Mouse (Mus musculus) thymus, postnatal 0 days (tissue): ENCODE data around the gene Vps8. TPM values are rescaled to one million over a fixed set of nuclear protein-coding genes. Genes with fewer than 3 reads are reported as not detected.

Source experiments
- DNase-seq: peaks from one replicate; pipeline ENCODE4 v3.0.0-alpha.2; 2015; ENCODE audit warnings: low spot score
- polyA plus RNA-seq: library from polyadenylated mRNA; unstranded; fragments of >200 nt; fragmentation: Nextera tagmentation; extraction: Ambion mirVana; gene quantifications from 2 replicates; pipeline ENCODE4 v1.2.1, GENCODE M21; 2015

Gene Vps8
- polyA plus RNA-seq, 1 experiment from 2014 or later, result 8.1 TPM

GRCm38 (mm10) chr16:21625784-21626634, 203.1 kb downstream of the Vps8 start:
- DNase-seq, result no peak

- no peak for DNase-seq
These were observed 204.3 kb downstream of the Vps8 start for GRCm38 (mm10) chr16:21627248-21627647.

- no peak for DNase-seq
These were observed 205.2 kb downstream of the Vps8 start for GRCm38 (mm10) chr16:21628061-21628591.

GRCm38 (mm10) chr16:21630614-21631013, 207.7 kb downstream of the Vps8 start:
- no peak for DNase-seq

- peak; percentile 39 for DNase-seq
These were observed 208.9 kb downstream of the Vps8 start for GRCm38 (mm10) chr16:21631815-21632222.

GRCm38 (mm10) chr16:21634460-21634859, 211.5 kb downstream of the Vps8 start:
- no peak for DNase-seq

- DNase-seq, result no peak
These were observed 213.4 kb downstream of the Vps8 start for GRCm38 (mm10) chr16:21636156-21636853.

- no peak for DNase-seq
These were observed 214.4 kb downstream of the Vps8 start for GRCm38 (mm10) chr16:21637201-21637819.

- DNase-seq, result no peak
These were observed 218.0 kb downstream of the Vps8 start for GRCm38 (mm10) chr16:21640766-21641499.

- DNase-seq, result peak; percentile 32
These were observed 219.0 kb downstream of the Vps8 start for GRCm38 (mm10) chr16:21641944-21642343.

GRCm38 (mm10) chr16:21642906-21643305, 220.0 kb downstream of the Vps8 start:
- DNase-seq, result no peak

- no peak for DNase-seq
These were observed 220.7 kb downstream of the Vps8 start for GRCm38 (mm10) chr16:21643621-21644041.

GRCm38 (mm10) chr16:21644066-21644561, 221.2 kb downstream of the Vps8 start:
- DNase-seq, result peak; percentile 42

- no peak for DNase-seq
These were observed 221.7 kb downstream of the Vps8 start for GRCm38 (mm10) chr16:21644574-21644973.

- DNase-seq, result no peak
These were observed 223.0 kb downstream of the Vps8 start for GRCm38 (mm10) chr16:21645915-21646314.

- DNase-seq, result no peak
These were observed 223.6 kb downstream of the Vps8 start for GRCm38 (mm10) chr16:21646496-21646895.

GRCm38 (mm10) chr16:21648800-21649199, 225.9 kb downstream of the Vps8 start:
- DNase-seq, result no peak

GRCm38 (mm10) chr16:21650289-21650688, 227.4 kb downstream of the Vps8 start:
- DNase-seq, result no peak

- no peak for DNase-seq
These were observed 228.2 kb downstream of the Vps8 start for GRCm38 (mm10) chr16:21651161-21651560.

GRCm38 (mm10) chr16:21653151-21653550, 230.2 kb downstream of the Vps8 start:
- DNase-seq, result no peak

- DNase-seq, result no peak
These were observed 231.5 kb downstream of the Vps8 start for GRCm38 (mm10) chr16:21654384-21654783.
